Mouse (Mus musculus) stomach, postnatal 0 days (tissue): ENCODE results near the gene Slc5a5. TPM values are rescaled to one million over a fixed set of nuclear protein-coding genes. Genes with fewer than 3 reads are reported as not detected.
A peak's percentile ranks its signal among the peaks of the same experiment; 100 is the strongest.

Experiments
- ATAC-seq: fragments of 200-750 bp; cut with Nextera tagmentation; 2 replicates; pipeline ENCODE4 v1.8.0; 2017; ENCODE audit not compliant: low FRiP score, low TSS enrichment
- DNase-seq: peaks from one replicate; pipeline ENCODE4 v3.0.0-alpha.2; 2016; ENCODE audit warnings: low spot score
- H3K27ac ChIP-seq: fragments of 300-500 bp; sonication (generic); replicated peaks from 2 replicates; pipeline ENCODE4 v1.5.1; 2014; ENCODE audit warnings: mild to moderate bottlenecking, control low read depth
- H3K27me3 ChIP-seq: fragments of 300-500 bp; sonication (generic); 2 replicates; pipeline ENCODE4 v1.6.1; 2014; ENCODE audit warnings: low read length; ENCODE audit not compliant: control insufficient read depth, insufficient read depth
- H3K36me3 ChIP-seq: fragments of 300-500 bp; sonication (generic); 2 replicates; pipeline ENCODE4 v1.6.1; 2014; ENCODE audit warnings: low read length, mixed read lengths; ENCODE audit not compliant: control insufficient read depth, insufficient read depth
- H3K4me1 ChIP-seq: fragments of 300-500 bp; sonication (generic); replicated peaks from 2 replicates; pipeline ENCODE4 v1.6.1; 2014; ENCODE audit warnings: antibody characterized with exemption; ENCODE audit not compliant: control insufficient read depth, insufficient read depth
- H3K4me2 ChIP-seq: fragments of 300-500 bp; sonication (generic); replicated peaks from 2 replicates; pipeline ENCODE4 v1.6.1; 2014; ENCODE audit warnings: low read depth, mild to moderate bottlenecking, control low read depth, moderate library complexity
- H3K4me3 ChIP-seq: fragments of 300-500 bp; sonication (generic); 2 replicates; pipeline ENCODE4 v1.5.1; 2014; ENCODE audit warnings: low read depth, low read length, control low read depth
- H3K9ac ChIP-seq: fragments of 300-500 bp; sonication (generic); 2 replicates; pipeline ENCODE4 v1.6.1; 2014; ENCODE audit warnings: mild to moderate bottlenecking, low read length, control low read depth, mixed read lengths
- H3K9me3 ChIP-seq: fragments of 300-500 bp; sonication (generic); 2 replicates; pipeline ENCODE4 v1.6.1; 2016; ENCODE audit warnings: low read length; ENCODE audit not compliant: control insufficient read depth
- CTCF ChIP-seq: IDR thresholded peaks from 2 replicates; pipeline ENCODE4 v1.5.1; 2016; ENCODE audit warnings: antibody characterized with exemption, low read depth, mild to moderate bottlenecking, moderate library complexity
- EP300 ChIP-seq: optimal IDR thresholded peaks from 2 replicates; pipeline ENCODE3; 2016; ENCODE audit warnings: antibody characterized with exemption
- WGBS: fragments of 180-500 bp; shearing (Covaris S2); extraction: QIAGEN DNeasy Blood & Tissue Kit; methylation state at CpG from one replicate; pipeline ENCODE4 v1.1.7; 2014; 5-methylcytosine and 5-hydroxymethylcytosine counted together
- polyA plus RNA-seq: library from polyadenylated mRNA; unstranded; fragments of >200 nt; fragmentation: Nextera tagmentation; extraction: Ambion mirVana; gene quantifications from 2 replicates; pipeline ENCODE4 v1.2.1, GENCODE M21; 2015

Slc5a5 gene
- 42.8 and 58.5 TPM in 2 replicates for polyA plus RNA-seq

GRCm38 (mm10) chr8:70892022-70892895 lies at the start of gene Slc5a5:
Gene Slc5a5 (minus strand): TSS chr8:70892757.
- peaks cover 4% of the 10 kb centered on the region; the same call in 1 of the 2 replicates for H3K4me1 ChIP-seq

GRCm38 (mm10) chr8:70941478-70941877 lies 48.9 kb upstream of the Slc5a5 start:
- ATAC-seq, result no peak
- DNase-seq, result no peak
- H3K27me3 ChIP-seq, result no peaks in the 10 kb centered on the region
- no peaks in the 10 kb centered on the region for H3K36me3 ChIP-seq
- H3K9ac ChIP-seq, result no peak overlapping the region
- H3K4me2 ChIP-seq, result no peak overlapping the region
- H3K4me3 ChIP-seq, result no peak overlapping the region
- TF ChIP-seq CTCF (peak; percentile 37), EP300 (no peak)
- H3K9me3 ChIP-seq, result no peaks in the 10 kb centered on the region
- WGBS, result 47% methylated on average over 2 of the region's 2 CpGs
- no peak overlapping the region for H3K27ac ChIP-seq
- H3K4me1 ChIP-seq, result no peaks in the 10 kb centered on the region

More at GRCm38 (mm10) chr8:70892022-70892895, at the start of gene Slc5a5:
- DNase-seq (peak; percentile 41), ATAC-seq (no peak)
- Histone ChIP-seq H3K9me3 (no peaks in the 10 kb centered on the region), H3K27ac (no peak within 1 kb of the TSS), H3K9ac (peak within 1 kb of the TSS; percentile 48; the same call in 1 of the 2 replicates), H3K4me2 (peak within 1 kb of the TSS; percentile 44), H3K27me3 (no peaks in the 10 kb centered on the region; the same call in 1 of the 2 replicates), H3K36me3 (peaks cover 12% of the 10 kb centered on the region), H3K4me3 (peak within 1 kb of the TSS; percentile 25)
- TF ChIP-seq EP300 (no peak), CTCF (no peak)
- 6% methylated on average over 73 of the region's 80 CpGs for WGBS

GRCm38 (mm10) chr8:70937200-70937599 lies 44.6 kb upstream of the Slc5a5 start:
- H3K4me1 ChIP-seq, result no peaks in the 10 kb centered on the region
- H3K27me3 ChIP-seq, result no peaks in the 10 kb centered on the region
- H3K36me3 ChIP-seq, result no peaks in the 10 kb centered on the region
- WGBS, result 81% methylated on average over 6 of the region's 6 CpGs
- TF ChIP-seq EP300, result no peak
- no peak for TF ChIP-seq CTCF
- DNase-seq, result no peak
- no peak overlapping the region for H3K27ac ChIP-seq
- ATAC-seq, result no peak
- H3K4me3 ChIP-seq, result no peak overlapping the region
- H3K9ac ChIP-seq, result no peak overlapping the region
- no peaks in the 10 kb centered on the region for H3K9me3 ChIP-seq
- H3K4me2 ChIP-seq, result no peak overlapping the region

- H3K9me3 ChIP-seq, result no peaks in the 10 kb centered on the region
Measured at GRCm38 (mm10) chr8:70934786-70935185, 42.2 kb upstream of the Slc5a5 start.

GRCm38 (mm10) chr8:70933036-70933435 lies 40.5 kb upstream of the Slc5a5 start:
- WGBS, result 61% methylated on average over 4 of the region's 4 CpGs
- Histone ChIP-seq H3K27me3 (no peaks in the 10 kb centered on the region), H3K4me3 (no peak overlapping the region), H3K9ac (no peak overlapping the region), H3K9me3 (no peaks in the 10 kb centered on the region), H3K36me3 (no peaks in the 10 kb centered on the region), H3K4me1 (no peaks in the 10 kb centered on the region), H3K27ac (no peak overlapping the region), H3K4me2 (no peak overlapping the region)
- TF ChIP-seq EP300, result no peak
- no peak for TF ChIP-seq CTCF
- ATAC-seq (no peak), DNase-seq (no peak)

More at GRCm38 (mm10) chr8:70934786-70935185, 42.2 kb upstream of the Slc5a5 start:
- Histone ChIP-seq H3K4me2 (no peak overlapping the region), H3K36me3 (no peaks in the 10 kb centered on the region), H3K4me3 (no peak overlapping the region), H3K27ac (no peak overlapping the region), H3K4me1 (no peaks in the 10 kb centered on the region), H3K9ac (no peak overlapping the region), H3K27me3 (no peaks in the 10 kb centered on the region)
- no peak for TF ChIP-seq CTCF
- TF ChIP-seq EP300, result no peak
- DNase-seq (no peak), ATAC-seq (no peak)
- 32% methylated on average over 7 of the region's 7 CpGs for WGBS

GRCm38 (mm10) chr8:70931731-70932130 lies 39.2 kb upstream of the Slc5a5 start:
- ATAC-seq (no peak), DNase-seq (no peak)

More at GRCm38 (mm10) chr8:70931731-70932130, 39.2 kb upstream of the Slc5a5 start:
- H3K9ac ChIP-seq, result no peak overlapping the region
- 90% methylated on average over 11 of the region's 11 CpGs for WGBS
- no peak overlapping the region for H3K4me3 ChIP-seq
- H3K9me3 ChIP-seq, result no peaks in the 10 kb centered on the region
- TF ChIP-seq EP300, result no peak
- no peak for TF ChIP-seq CTCF
- H3K27ac ChIP-seq, result no peak overlapping the region
- no peak overlapping the region for H3K4me2 ChIP-seq
- H3K4me1 ChIP-seq, result no peaks in the 10 kb centered on the region
- no peaks in the 10 kb centered on the region for H3K36me3 ChIP-seq
- no peaks in the 10 kb centered on the region for H3K27me3 ChIP-seq
